In the genomic region with DNA sequence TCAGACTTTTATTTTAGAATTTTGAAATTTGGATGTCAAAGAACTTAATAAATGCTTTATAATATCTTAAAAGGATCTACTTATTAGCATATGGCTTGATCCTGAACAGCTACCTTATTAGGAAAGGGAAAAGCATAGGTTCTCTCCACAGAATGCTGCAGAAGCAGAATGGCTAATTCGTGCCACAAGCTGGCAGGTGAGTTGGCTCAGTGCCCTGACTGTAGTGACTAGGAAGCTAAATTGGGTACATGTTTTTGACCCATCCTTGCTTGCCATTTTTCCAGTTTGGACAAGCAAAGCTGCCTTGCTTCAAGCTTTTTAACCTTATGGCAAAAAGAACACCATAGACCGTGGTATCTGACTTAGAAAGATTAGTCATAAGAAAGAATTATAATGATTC, we compare ENCODE assay signal across 14 mouse cellular contexts. TPM values are rescaled to one million over a fixed set of nuclear protein-coding genes. Genes with fewer than 3 reads are reported as not detected.
"Had no signal": no experiment of that assay in that cellular context is flagged by ENCODE, and none has a peak within 500 bp of the region (broad histone marks: within the 10 kb centered on the region; RNA-seq: fewer than 3 reads in every experiment).

No protein-coding gene starts in this region.

RNA-seq across cellular contexts. Expression of a gene that starts 47.2 kb away (rescaled TPM):
- total RNA-seq: common myeloid progenitor, adult 5-6 weeks; forebrain, postnatal 0 days; gastrocnemius, adult 18-20 months; gastrocnemius, adult 2 months; gastrocnemius, adult 8-10 months; gastrocnemius, postnatal 25 days; gastrocnemius, postnatal 36 days; gastrocnemius, postnatal 4 days; granulocyte monocyte progenitor cell, adult 5-6 weeks; heart, adult 18-20 months; heart, adult 2 months; heart, adult 8-10 months had no signal

RNA-seq across cellular contexts. Expression of a gene that starts 48.3 kb away (rescaled TPM):
- total RNA-seq: common myeloid progenitor, adult 5-6 weeks; forebrain, postnatal 0 days; gastrocnemius, adult 18-20 months; gastrocnemius, adult 2 months; gastrocnemius, adult 8-10 months; gastrocnemius, postnatal 10 days; gastrocnemius, postnatal 14 days; gastrocnemius, postnatal 25 days; gastrocnemius, postnatal 36 days; gastrocnemius, postnatal 4 days; granulocyte monocyte progenitor cell, adult 5-6 weeks; heart, adult 18-20 months; heart, adult 2 months; heart, adult 8-10 months had no signal
